Mouse (Mus musculus): ENCODE results near the gene Chchd3. TPM values are rescaled to one million over a fixed set of nuclear protein-coding genes. Genes with fewer than 3 reads are reported as not detected.

Gene Chchd3
- polyA plus RNA-seq, 1 experiment = 98.7 TPM

GRCm38 (mm10) chr6:32920091-32920490 lies 140.0 kb downstream of the Chchd3 start:
- H3K36me3 ChIP-seq (ENCODE audit: control insufficient read depth, insufficient read depth, low read length) = no peaks in the 10 kb centered on the region
- no peak for TF ChIP-seq POLR2A (IDR thresholded peaks at IDR 0.05; ENCODE audit: low read depth, low read length)
- no peak for TF ChIP-seq CTCF (conservative IDR thresholded peaks at IDR 0.05; ENCODE audit: insufficient read depth, insufficient read length, low read depth, low read length)
- no peak for DNase-seq
- WGBS = 51% methylated on average over 2 of the region's 2 CpGs
- no peaks in the 10 kb centered on the region; the same call in 1 of the 2 replicates for H3K4me1 ChIP-seq (ENCODE audit: control insufficient read depth, insufficient read depth, low read length)
- no peaks in the 10 kb centered on the region for H3K27me3 ChIP-seq (replicated peaks; ENCODE audit: control insufficient read depth, insufficient read depth, low read length)
- H3K4me3 ChIP-seq (ENCODE audit: insufficient read depth, low read depth, low read length) = no peak overlapping the region
- no peak overlapping the region for H3K27ac ChIP-seq (ENCODE audit: insufficient read depth, low read depth, low read length)

- 98% methylated on average over 2 of the region's 2 CpGs for WGBS
- no peak overlapping the region for H3K27ac ChIP-seq (ENCODE audit: insufficient read depth, low read depth, low read length)
- H3K36me3 ChIP-seq (ENCODE audit: control insufficient read depth, insufficient read depth, low read length) = no peaks in the 10 kb centered on the region
- no peaks in the 10 kb centered on the region for H3K27me3 ChIP-seq (replicated peaks; ENCODE audit: control insufficient read depth, insufficient read depth, low read length)
- no peak overlapping the region for H3K4me3 ChIP-seq (ENCODE audit: insufficient read depth, low read depth, low read length)
- TF ChIP-seq CTCF (conservative IDR thresholded peaks at IDR 0.05; ENCODE audit: insufficient read depth, insufficient read length, low read depth, low read length) (no peak), POLR2A (IDR thresholded peaks at IDR 0.05; ENCODE audit: low read depth, low read length) (no peak)
- no peaks in the 10 kb centered on the region for H3K4me1 ChIP-seq (ENCODE audit: control insufficient read depth, insufficient read depth, low read length)
- DNase-seq = no peak
These were observed 149.4 kb downstream of the Chchd3 start for GRCm38 (mm10) chr6:32910692-32911091.

GRCm38 (mm10) chr6:32899061-32899460 lies 161.0 kb downstream of the Chchd3 start:
- no peak overlapping the region for H3K4me3 ChIP-seq (ENCODE audit: insufficient read depth, low read depth, low read length)
- WGBS = 93% methylated on average over 4 of the region's 4 CpGs

GRCm38 (mm10) chr6:32894100-32894499 lies 166.0 kb downstream of the Chchd3 start:
- WGBS = 84% methylated on average over 2 of the region's 2 CpGs
- no peak for DNase-seq
- TF ChIP-seq POLR2A (IDR thresholded peaks at IDR 0.05; ENCODE audit: low read depth, low read length) (no peak), CTCF (conservative IDR thresholded peaks at IDR 0.05; ENCODE audit: insufficient read depth, insufficient read length, low read depth, low read length) (no peak)
- peaks cover 11% of the 10 kb centered on the region for H3K4me1 ChIP-seq (ENCODE audit: control insufficient read depth, insufficient read depth, low read length)
- no peaks in the 10 kb centered on the region for H3K27me3 ChIP-seq (replicated peaks; ENCODE audit: control insufficient read depth, insufficient read depth, low read length)
- H3K4me3 ChIP-seq (ENCODE audit: insufficient read depth, low read depth, low read length) = no peak overlapping the region
- H3K27ac ChIP-seq (ENCODE audit: insufficient read depth, low read depth, low read length) = no peak overlapping the region
- H3K36me3 ChIP-seq (ENCODE audit: control insufficient read depth, insufficient read depth, low read length) = no peaks in the 10 kb centered on the region; the same call in 1 of the 2 replicates

More at GRCm38 (mm10) chr6:32899061-32899460, 161.0 kb downstream of the Chchd3 start:
- TF ChIP-seq CTCF (conservative IDR thresholded peaks at IDR 0.05; ENCODE audit: insufficient read depth, insufficient read length, low read depth, low read length) = no peak
- TF ChIP-seq POLR2A (IDR thresholded peaks at IDR 0.05; ENCODE audit: low read depth, low read length) = no peak
- no peak for DNase-seq
- H3K27me3 ChIP-seq (replicated peaks; ENCODE audit: control insufficient read depth, insufficient read depth, low read length) = no peaks in the 10 kb centered on the region
- H3K36me3 ChIP-seq (ENCODE audit: control insufficient read depth, insufficient read depth, low read length) = no peaks in the 10 kb centered on the region
- H3K27ac ChIP-seq (ENCODE audit: insufficient read depth, low read depth, low read length) = no peak overlapping the region
- H3K4me1 ChIP-seq (ENCODE audit: control insufficient read depth, insufficient read depth, low read length) = no peaks in the 10 kb centered on the region

GRCm38 (mm10) chr6:32890726-32891125 lies 169.3 kb downstream of the Chchd3 start:
- DNase-seq = peak; percentile 66
- Histone ChIP-seq H3K27ac (ENCODE audit: insufficient read depth, low read depth, low read length) (no peak overlapping the region; the same call in 1 of the 2 replicates), H3K27me3 (replicated peaks; ENCODE audit: control insufficient read depth, insufficient read depth, low read length) (no peaks in the 10 kb centered on the region), H3K36me3 (ENCODE audit: control insufficient read depth, insufficient read depth, low read length) (peaks cover 1% of the 10 kb centered on the region; the same call in 1 of the 2 replicates), H3K4me1 (ENCODE audit: control insufficient read depth, insufficient read depth, low read length) (peaks cover 21% of the 10 kb centered on the region), H3K4me3 (ENCODE audit: insufficient read depth, low read depth, low read length) (no peak overlapping the region)
- TF ChIP-seq CTCF (conservative IDR thresholded peaks at IDR 0.05; ENCODE audit: insufficient read depth, insufficient read length, low read depth, low read length) = no peak
- no peak for TF ChIP-seq POLR2A (IDR thresholded peaks at IDR 0.05; ENCODE audit: low read depth, low read length)
- WGBS = 46% methylated on average over 4 of the region's 4 CpGs

GRCm38 (mm10) chr6:32888894-32889529 lies 171.0 kb downstream of the Chchd3 start:
- WGBS = 42% methylated on average over 4 of the region's 4 CpGs
- no peaks in the 10 kb centered on the region for H3K27me3 ChIP-seq (replicated peaks; ENCODE audit: control insufficient read depth, insufficient read depth, low read length)
- H3K4me3 ChIP-seq (ENCODE audit: insufficient read depth, low read depth, low read length) = no peak overlapping the region
- peak overlapping the region; percentile 26; the same call in 1 of the 2 replicates for H3K27ac ChIP-seq (ENCODE audit: insufficient read depth, low read depth, low read length)
- peaks cover 21% of the 10 kb centered on the region for H3K4me1 ChIP-seq (ENCODE audit: control insufficient read depth, insufficient read depth, low read length)
- peaks cover 1% of the 10 kb centered on the region; the same call in 1 of the 2 replicates for H3K36me3 ChIP-seq (ENCODE audit: control insufficient read depth, insufficient read depth, low read length)
- DNase-seq = peak; percentile 83
- TF ChIP-seq CTCF (conservative IDR thresholded peaks at IDR 0.05; ENCODE audit: insufficient read depth, insufficient read length, low read depth, low read length) (no peak), POLR2A (IDR thresholded peaks at IDR 0.05; ENCODE audit: low read depth, low read length) (no peak)

- TF ChIP-seq CTCF (conservative IDR thresholded peaks at IDR 0.05; ENCODE audit: insufficient read depth, insufficient read length, low read depth, low read length) (no peak), POLR2A (IDR thresholded peaks at IDR 0.05; ENCODE audit: low read depth, low read length) (no peak)
- H3K36me3 ChIP-seq (ENCODE audit: control insufficient read depth, insufficient read depth, low read length) = no peaks in the 10 kb centered on the region
- no peak overlapping the region for H3K4me3 ChIP-seq (ENCODE audit: insufficient read depth, low read depth, low read length)
- DNase-seq = no peak
- H3K4me1 ChIP-seq (ENCODE audit: control insufficient read depth, insufficient read depth, low read length) = no peaks in the 10 kb centered on the region
- 95% methylated on average over 5 of the region's 5 CpGs for WGBS
- H3K27ac ChIP-seq (ENCODE audit: insufficient read depth, low read depth, low read length) = no peak overlapping the region
- no peaks in the 10 kb centered on the region for H3K27me3 ChIP-seq (replicated peaks; ENCODE audit: control insufficient read depth, insufficient read depth, low read length)
These were observed 181.5 kb downstream of the Chchd3 start for GRCm38 (mm10) chr6:32878586-32878985.

Measured in kidney, adult 2 months (tissue).